Mouse (Mus musculus) spleen, adult 2 months (tissue): ENCODE measurements at regions not wholly inside any gene's neighbourhood (a gene's known extent, or its start where the extent isn't known, plus 50 kb on each side); places are given as distances from the start of the nearest gene placed in this dataset.

Experiments
- CTCF ChIP-seq: fragments of 200-500 bp; IDR thresholded peaks from 2 replicates; pipeline ENCODE4 v1.5.1; 2011; ENCODE audit warnings: mild to moderate bottlenecking, inconsistent platforms; ENCODE audit not compliant: insufficient read depth, insufficient read length, insufficient replicate concordance; ENCODE audit errors: extremely low read depth
- POLR2A ChIP-seq: fragments of 200-500 bp; IDR thresholded peaks from 2 replicates; pipeline ENCODE4 v1.6.1; 2011; ENCODE audit warnings: low read depth, low read length, inconsistent platforms

- TF ChIP-seq POLR2A (no peak), CTCF (no peak)
These were observed 182.4 kb downstream of the Utp6 start for GRCm38 (mm10) chr11:79779756-79780155.
